Mouse (Mus musculus): ENCODE data around the gene Map4k4.

DNA sequence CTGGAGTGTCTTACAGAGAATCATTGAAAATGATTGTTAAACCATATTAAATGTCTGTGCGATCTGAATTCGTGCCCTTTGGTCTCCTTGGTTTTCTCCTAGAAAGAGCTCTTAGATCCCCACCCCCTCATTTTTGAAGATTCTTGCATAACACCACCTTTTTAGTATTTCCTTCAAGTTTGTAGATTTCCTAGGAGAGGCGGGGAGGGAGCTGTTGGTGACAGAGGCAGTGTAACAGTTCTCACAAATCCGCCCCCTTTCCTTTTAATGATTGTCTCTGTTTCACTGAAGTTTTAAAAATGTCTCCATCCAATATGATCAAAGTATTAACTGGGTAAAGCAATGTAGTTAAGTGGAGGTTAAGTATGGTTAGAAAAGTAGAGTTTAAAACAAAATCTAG lies 45.7 kb downstream of the Map4k4 start:
- TF ChIP-seq E2F4 (IDR thresholded peaks at IDR 0.05; ENCODE audit: insufficient read depth): no peak
- no peak for TF ChIP-seq TCF12 (IDR thresholded peaks at IDR 0.05; ENCODE audit: insufficient read depth, poor library complexity, severe bottlenecking)
- no peak for TF ChIP-seq POLR2A (IDR thresholded peaks at IDR 0.05; ENCODE audit: insufficient read length, low read depth)
- no peak for TF ChIP-seq MAX (IDR thresholded peaks at IDR 0.05; ENCODE audit: low read depth)
- TF ChIP-seq POLR2AphosphoS2 (IDR thresholded peaks at IDR 0.05; ENCODE audit: insufficient read length, low read depth): no peak
- TF ChIP-seq USF1 (IDR thresholded peaks at IDR 0.05; ENCODE audit: low read depth): no peak
- TF ChIP-seq CEBPB (IDR thresholded peaks at IDR 0.05; ENCODE audit: insufficient read depth, poor library complexity, severe bottlenecking): no peak
- TF ChIP-seq TCF3 (IDR thresholded peaks at IDR 0.05; ENCODE audit: insufficient read length, low read depth): no peak
- TF ChIP-seq SRF (IDR thresholded peaks at IDR 0.05; ENCODE audit: control insufficient read depth, insufficient read length, low read depth): no peak
